Mouse (Mus musculus) erythroblast, embryonic 14.5 days (primary cell): ENCODE results near the gene Pogk.

Experiments
- GATA1 ChIP-seq: IDR thresholded peaks from 2 replicates; pipeline ENCODE4 v1.6.1; 2012; ENCODE audit warnings: low read length, inconsistent platforms, mixed read lengths
- TAL1 ChIP-seq: IDR thresholded peaks from 3 replicates; pipeline ENCODE4 v1.6.1; 2012; ENCODE audit warnings: low read length, inconsistent platforms, mixed read lengths

DNA sequence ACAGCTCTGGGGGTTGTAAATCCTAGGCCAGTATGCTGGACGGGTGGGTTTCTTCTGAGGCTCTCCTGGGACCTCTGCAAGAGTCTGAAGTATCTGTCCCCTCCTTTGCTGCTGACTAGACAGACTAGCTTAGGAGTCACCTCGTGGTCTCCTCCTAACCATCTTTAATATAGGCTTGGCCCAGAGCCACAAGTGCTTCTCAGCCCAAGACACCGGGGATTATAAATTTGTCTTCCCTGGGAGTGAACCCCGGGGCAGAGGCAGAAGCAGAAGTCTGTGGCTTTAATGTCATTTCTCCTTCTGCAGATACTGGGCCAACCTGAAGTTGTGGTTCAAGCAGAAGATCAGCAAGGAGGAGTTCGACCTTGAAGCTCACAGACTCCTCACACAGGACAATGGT is 27.8 kb downstream of the Pogk start:
- TF ChIP-seq GATA1 = no peak
- TF ChIP-seq TAL1 = no peak
